Mouse (Mus musculus) frontal cortex, postnatal 25 days (tissue): ENCODE data around the gene Arl4c.

Experiments
- DNase-seq, 2 experiments: peaks; one replicate each; pipeline ENCODE4 v3.0.0; 2022; ENCODE audit warnings: low spot score in 2 of 2

Arl4c gene

DNA sequence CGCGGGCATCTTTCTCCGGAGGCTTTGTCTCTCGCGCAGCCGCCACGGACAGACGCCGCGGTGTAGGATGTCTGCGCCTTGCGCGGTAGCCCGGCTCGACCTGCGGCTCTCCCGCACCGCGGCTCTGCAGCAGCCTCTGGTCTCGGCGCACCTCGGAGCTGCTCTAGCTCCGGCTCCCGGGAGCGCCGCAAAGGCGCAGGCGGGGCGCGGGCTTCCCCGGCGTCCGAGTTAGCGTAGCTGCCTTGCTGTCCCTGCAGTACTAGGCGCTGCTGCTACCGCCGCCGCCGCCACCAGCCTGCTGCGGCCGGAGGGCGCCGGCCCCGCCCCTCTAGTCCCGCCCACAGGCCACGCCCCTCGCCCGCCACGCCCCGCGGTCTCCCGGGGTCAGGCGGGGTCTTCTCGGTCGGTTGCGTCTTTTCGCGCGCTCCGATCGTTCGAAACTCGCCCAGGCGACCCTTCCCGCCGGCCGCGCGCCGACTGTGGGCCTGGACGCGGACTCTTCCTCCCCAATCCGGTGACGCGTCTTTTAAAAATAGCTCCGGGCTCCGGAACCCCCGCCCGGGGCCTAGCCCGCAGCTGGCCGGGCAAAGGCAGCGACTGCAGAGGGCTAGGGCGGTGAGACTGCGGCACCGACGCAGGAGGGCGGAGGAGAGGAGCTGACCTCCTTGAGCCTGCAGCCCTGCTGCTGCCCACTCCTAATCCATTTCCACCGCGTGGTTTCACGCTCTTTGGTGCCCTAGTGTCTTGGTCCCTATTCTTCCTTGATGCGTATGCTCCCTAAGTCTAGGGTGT lies at the start of gene Arl4c:
Arl4c (minus strand) TSS at position 352 of the 792 bp plus-strand sequence.
- DNase-seq: peak; percentile 62 to 63

DNA sequence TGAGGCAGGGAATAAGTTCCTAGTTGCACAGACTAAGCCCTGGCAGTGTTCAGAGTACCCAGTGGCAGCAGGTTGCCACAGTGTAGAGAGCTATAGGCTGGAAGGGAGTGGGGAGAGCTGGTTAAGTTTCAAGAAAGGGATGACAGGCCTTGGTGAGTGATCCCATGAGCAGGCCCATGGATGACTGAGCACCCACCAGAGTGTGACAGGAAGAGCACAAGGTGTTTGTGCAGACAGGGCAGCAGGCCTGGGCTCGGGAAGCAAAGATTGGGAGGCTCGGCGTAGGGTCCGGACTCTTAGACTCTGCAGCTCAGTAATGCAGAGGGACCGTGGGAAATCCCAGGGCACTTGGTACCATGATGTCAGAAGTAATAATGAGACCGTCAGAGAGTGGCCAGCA lies 49.3 kb upstream of the Arl4c start:
- DNase-seq: no peak

DNA sequence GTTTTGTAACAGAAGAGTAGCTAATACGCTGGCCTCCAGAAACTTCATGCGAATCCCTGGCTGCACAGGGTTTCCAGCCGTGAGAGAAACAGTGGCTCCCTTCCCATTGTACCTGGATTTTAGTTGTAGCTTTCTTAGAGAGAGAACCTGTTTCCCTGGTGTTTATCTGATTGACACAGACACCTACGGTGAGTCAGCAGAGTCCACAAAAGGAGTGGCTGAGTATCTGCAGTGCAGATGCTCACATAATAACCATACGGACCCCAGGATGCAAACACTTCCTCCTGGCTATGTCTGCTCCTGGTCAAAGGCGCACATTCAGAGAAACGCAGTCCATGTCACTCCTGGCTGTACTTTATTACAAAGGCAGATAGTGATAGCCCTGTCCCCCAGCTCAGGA lies 48.6 kb upstream of the Arl4c start:
- DNase-seq: no peak

DNA sequence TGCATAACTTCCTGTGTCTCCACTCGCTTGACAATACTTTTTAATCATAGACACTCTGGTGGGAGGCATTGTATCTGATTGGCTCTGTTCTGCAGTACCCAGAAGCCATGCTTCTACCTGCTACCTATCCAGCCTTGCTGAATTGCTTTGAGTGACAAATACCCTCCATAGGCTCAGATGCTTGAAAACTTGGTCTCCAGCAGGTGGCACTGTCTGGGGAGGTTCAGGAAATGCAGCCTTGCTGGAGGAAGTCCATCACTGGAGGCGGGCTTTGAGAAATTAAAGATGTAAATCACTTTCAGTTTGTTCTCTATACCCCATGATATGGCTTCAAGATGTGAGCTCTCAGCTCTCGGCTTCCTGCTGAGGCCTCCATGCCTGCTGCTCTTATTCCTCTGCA lies 48.1 kb upstream of the Arl4c start:
- DNase-seq: no peak

DNA sequence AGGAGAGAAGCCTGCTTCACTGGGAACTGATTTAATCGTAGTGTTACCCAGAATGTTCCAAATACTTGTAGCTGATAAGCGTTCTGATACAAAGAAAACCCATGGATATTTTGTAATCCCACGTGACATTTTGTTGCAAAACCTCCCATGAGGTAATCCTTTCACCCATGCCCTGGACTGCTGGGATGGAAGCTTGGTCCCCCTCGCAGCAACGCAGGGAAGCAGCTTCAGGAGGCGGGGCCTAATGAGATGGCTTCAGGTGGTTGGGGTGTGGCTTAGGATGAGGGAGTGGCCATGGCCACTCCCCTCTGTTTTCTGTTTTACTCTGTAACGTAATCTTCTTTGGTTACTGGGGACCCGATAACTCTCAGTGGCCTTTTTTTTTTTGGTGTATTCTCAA lies 47.1 kb upstream of the Arl4c start:
- no peak for DNase-seq

DNA sequence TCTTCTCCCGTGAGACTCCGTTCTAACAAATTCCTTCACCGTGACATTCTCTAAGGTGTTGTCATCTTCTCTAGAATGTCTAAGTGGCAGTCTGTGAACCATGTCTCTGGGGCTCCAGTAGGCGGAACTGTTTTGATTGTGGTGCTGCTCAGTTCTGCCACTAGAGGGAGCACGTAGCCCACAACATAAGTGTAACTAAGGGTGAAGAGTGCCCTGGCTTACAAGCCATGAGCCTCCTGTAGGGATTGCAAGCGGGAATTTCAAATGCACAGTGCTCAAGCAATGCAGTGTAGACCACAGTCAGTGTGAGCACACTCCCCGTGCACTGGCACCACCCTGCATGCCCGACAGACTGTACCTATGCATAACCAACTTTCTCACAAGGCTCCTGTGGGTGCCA lies 43.2 kb upstream of the Arl4c start:
- DNase-seq: peak; percentile 59 to 81

DNA sequence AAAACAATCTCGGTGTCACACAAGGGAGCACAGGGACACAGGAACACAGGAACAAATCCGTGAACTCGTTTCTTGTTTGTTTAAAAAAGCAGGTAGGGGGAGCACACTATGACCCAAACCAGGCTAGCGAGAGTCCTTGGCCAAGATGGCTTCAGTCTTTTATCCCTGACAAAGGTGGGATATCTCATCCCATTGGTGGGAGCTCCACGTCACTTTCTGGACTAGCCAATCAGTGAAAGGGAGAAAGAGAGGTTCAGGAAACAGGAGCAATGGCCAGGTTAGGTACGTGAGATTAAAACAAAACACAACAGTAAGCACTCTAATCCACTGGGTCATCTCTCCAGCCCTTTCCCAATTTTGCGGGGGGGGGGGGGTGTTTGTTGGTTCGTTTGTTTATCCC lies 42.2 kb upstream of the Arl4c start:
- no peak for DNase-seq

DNA sequence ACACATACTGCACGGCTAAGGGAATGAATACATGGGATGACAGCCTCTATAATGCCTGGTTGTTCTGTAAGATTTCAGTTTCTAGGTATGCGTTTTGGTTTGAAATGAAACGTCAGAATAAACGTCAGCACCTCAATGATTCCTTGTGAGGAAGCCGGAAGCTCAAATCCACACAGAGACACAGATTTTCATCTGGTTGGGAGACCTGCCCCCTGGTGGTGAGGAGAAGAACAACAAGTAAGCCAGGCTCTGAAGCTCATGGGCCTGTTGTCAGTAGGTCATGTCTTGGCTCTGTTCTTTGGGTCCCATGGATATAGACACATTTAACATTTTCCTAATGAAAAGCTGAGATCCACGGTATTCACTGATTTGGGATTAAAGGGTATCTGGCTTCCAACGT lies 40.4 kb upstream of the Arl4c start:
- peak; percentile 33 to 35 for DNase-seq

DNA sequence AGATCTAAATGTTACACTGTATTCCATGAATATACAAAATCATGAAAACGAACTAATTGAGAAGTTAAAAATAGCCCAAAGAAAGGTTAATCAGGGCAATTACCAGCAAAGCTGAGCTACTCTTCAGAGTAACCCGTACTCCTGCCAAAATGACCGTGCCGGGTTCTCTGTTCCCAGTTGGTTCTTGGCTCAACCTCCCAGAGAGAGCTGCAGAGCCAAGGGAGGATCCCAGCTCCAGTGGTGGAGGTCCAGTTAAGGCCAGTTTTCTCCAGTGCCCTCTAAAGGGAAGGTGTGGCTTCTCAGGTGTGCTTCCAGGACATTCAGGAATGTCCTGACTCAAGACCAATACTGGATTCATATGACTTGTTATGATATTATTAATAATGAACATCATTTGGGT lies 37.5 kb upstream of the Arl4c start:
- DNase-seq: no peak

DNA sequence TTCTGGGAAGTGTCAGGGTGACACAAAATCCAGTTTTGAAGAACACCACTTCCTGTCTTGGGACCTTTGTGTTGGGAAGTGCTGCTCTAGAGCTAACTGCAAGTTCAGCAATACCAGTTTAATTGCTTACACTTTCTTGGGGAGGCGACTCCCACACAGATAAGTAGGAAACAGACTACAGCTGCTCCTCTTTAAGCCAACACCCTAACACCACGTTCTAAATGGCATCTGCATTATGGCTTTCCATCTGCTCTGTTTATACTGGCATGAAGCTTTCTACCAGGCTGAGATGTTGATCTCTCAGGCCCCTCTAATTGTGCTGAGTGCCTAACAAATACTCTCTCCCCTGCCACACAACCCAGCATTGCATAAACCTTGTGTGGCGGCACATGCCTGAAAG lies 36.9 kb upstream of the Arl4c start:
- no peak for DNase-seq

DNA sequence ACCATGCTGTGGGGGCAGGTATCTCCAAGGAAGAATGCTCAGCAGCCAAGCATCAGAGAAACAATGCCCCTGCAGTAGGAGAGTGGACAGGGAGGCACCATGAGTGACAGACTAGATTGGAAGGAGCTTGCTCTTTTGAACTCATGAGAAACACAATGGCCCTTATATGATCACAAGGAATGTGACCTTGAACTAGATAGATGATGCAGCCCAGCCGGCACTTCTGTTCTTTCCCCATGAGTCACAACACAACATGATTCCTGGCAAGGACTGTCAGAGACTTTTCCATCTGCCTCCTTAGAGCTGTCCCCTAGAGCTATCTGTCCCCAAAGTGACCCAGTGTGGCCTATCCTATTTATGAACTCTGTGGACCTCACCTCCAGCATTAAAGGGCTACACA lies 27.5 kb upstream of the Arl4c start:
- DNase-seq: no peak

DNA sequence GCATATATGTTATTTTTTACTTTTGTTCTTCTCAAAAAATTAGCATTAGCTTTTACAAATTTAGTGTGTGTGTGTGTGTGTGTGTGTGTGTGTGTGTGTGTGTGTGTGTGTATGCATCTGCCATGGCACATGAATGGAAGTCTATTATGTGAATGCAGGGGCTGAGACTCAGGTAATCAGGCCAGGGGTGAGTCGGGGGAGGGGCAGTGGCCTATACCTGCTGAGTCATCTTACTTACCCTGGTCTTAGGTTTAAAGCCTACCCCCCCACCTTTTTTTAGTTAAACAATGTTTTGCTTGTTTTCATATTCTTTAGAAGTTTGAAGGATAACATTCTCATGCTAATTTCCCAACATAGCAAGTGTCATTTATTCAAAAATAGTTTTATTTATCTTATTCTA lies 25.3 kb upstream of the Arl4c start:
- no peak for DNase-seq

DNA sequence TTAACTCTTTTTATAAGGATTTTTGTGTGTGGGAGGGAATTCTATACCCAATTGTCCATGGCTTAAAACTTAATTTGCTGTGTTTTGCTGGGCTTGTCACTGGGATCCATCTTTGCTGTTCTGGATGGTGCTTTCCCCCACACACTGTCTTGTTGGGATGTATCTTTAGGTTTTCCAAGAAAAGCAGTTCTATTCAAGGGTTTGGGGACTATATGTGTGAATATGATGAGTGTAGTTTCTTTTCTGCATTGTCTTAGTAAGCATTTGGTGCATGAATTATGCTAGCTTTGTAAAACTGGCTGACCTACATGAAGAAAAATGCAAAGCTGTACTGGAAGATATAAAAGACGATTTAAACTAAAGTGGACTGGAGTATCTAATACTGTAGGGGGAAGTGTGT lies 23.7 kb upstream of the Arl4c start:
- DNase-seq: no peak

DNA sequence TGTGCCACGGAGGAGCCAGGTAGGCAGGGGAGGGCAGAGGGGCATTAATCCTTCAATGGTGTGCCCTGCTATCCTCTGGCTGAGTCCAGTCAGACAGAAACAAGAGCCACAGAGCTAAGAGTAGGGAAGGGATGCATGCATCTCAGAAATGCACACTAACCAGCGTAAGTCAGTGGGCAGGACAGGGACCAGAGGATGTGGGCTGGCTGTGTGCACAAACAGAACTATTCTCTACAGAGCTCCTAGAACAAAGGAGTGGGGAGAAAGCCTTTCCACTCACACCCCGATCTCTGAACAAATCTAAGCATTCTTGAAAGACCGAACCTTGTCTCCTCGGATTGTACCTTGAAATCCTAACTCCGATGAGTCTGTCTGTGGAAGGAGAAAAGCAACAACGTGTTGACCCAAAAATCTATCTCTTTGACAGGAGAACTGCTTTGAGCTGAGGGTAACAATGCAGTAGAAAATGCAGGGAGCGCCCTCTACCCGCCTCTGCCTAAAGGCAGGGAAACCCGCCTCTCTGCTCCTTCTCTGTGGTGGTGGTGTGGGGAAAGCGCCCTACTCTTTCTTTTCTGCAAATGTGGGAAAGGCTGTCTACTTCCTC lies 18.7 kb upstream of the Arl4c start:
- no peak for DNase-seq

DNA sequence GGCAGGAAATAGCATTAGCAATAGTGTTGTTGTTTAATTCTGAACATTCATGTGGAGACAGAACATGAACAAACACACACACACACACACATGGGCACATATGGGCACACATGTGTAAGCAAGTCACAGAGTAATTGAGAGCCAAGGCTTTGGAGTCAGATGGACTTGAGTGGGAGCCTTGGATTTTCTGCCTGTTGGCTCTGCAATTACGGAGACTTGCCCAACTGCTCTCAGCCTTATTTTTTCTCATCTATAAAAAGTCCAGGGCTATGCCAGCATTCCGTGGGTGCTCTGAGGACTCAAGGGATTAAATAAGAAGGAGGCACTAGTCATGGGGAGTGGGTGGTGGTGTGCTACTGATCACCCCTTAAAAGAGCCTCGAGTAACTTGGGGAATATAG lies 16.5 kb upstream of the Arl4c start:
- DNase-seq: no peak

DNA sequence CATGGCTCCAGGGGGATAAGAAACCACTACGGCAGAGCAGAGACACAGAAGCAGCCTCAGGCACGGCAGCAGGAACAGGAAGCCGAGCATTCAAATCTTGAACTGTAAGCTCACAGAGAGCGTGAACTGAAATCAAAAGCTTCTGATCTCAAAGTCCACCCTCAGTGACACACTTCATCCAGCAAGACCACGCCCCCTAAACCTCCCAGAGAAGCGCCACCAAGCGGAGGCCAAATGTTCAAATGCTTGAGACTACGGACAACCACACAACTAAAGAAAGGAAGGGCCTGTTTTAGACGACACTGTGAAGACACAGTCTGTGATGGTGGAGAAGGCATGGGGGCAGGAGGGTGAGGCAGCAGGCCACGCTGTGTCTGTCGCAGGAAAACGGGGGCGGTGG lies 15.7 kb upstream of the Arl4c start:
- DNase-seq: no peak

DNA sequence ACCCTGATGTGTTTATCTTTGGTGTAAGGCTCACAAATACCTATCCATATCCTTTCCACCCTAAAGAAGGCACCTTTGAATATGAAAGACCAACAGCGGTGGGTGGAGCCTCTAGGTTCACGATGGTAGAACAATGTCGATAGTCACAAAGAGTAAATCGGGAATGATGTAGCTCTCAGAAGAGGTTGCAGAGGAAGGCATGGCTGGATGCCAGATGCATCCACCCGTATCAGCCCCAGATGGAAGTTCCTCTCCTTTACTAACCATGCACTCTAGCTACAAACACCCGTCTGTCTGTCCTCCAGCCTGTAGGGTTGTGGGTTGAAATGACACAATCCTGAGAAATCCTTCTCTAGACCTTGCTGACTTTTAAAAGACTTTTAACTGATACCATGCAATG lies 10.0 kb upstream of the Arl4c start:
- no peak for DNase-seq

DNA sequence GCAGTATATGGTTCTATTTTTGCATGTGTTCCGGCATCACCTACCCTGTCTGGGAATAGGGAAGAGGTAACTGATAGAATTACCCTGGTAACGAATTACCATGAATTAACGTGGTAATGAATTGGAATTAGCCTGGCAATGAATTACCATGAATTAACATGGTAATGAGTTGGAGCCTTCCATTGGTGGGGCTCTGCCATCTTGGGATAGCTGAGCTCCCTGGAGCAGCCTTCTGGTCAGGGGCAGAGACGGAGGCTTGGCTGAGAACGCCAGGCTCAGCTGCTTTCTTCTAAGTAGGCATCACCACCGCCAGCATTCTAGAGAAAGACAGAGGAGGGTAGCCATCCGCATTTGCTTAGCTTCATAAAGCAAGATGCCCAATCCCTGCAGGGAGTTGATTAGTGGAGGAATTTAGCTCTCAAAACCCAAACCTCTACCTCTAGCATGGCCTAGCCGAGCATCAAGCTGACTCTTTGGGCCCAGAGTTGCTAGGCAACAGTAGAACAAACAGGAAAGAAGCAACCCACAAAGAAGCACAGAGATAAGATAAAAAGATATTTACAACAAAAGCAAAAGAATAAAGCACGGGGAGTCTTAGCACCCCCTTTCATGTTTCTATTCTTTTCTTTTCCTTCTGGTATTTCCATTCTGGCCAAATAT lies 6.8 kb upstream of the Arl4c start:
- DNase-seq: no peak

DNA sequence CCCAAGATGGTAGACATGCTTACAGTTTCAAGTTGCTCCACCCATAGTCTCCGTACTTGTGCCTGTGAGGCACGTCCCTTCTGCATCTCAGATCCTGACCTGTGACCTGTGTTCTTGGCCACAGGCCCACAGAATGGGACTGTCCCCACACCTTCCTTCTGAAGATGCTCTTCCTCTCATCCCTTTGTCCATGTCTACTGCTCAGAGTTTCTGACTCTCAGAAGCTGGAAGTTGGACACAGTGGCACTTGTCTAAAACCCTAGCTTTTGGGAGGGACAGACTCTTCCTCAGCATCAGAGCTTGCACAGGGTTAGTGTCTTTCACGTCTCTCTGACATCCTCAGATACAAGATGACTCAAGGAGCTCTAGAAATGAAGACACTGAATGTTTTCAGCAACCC lies 6.2 kb upstream of the Arl4c start:
- no peak for DNase-seq

DNA sequence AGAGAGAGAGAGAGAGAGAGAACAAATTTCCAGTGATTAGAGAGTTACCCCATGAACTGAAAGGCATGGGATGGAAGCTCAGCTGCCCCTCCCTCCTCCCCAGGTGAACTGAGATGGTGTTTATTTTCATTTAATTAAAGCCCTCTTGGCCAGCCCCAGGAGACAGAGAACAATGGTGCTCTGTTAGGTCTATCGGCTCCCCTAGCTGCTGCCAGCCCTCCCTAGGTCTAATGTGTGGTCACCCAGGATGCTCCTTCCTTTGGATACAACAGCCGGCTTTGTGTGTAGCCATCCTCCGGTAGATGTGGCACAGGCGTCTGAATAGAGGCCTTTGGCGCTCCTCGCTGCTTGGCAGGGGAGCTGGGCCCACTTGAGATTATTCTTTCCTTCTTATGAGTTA lies 5.5 kb upstream of the Arl4c start:
- no peak for DNase-seq

DNA sequence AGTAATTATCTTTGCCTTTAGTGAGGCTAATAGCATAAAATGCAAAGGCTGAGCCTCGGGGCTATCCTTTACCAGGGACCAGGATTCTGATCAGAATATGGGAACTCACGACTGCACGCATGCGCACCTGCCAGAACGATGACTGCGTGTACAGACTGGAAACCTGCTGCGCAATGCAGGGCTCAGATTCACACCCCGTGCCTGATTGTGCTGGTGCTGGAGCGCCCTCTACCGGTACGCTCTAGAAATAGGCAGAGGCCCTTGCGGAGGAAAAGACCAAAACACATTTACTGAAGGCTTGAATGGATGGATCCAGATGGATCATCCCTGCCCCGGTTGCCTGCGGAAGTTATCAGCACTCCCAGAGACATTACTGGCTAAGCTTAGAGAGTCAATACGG lies 3.8 kb upstream of the Arl4c start:
- peak; percentile 80 to 92 for DNase-seq

DNA sequence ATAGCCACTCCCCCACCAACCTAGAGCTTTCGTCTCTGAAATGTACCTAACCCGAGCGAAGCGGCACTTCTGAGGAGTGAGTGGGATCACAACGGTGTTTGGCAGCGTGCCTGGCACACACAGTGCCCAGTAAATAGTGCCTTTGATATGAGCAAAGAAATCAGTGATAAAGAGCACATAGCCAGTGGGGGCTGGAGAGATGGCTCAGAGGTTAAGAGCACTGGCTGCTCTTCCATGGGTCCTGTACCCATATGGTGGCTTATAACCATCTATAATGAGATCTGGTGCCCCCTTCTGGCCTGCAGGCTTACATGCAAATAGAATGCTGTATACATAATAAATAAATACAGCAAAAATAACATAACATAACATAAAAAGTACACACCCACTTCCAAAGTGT lies 3.0 kb upstream of the Arl4c start:
- no peak for DNase-seq
